Mouse (Mus musculus) adrenal gland, adult 2 months (tissue): ENCODE results near the gene Clec2h. TPM values are rescaled to one million over a fixed set of nuclear protein-coding genes. Genes with fewer than 3 reads are reported as not detected.
"Not testable (repeated sequence)": the region's sequence is repeated elsewhere in the genome, so short reads cannot be mapped to it uniquely, and the experiment has no call there.

Experiments
- DNase-seq: peaks from one replicate; pipeline ENCODE4 v3.0.0; 2021
- long read RNA-seq: library from polyadenylated mRNA; stranded (forward); transcript quantifications from one replicate; pipeline ENCODE4 v2.0.0, GENCODE M21; 2021
- polyA plus RNA-seq: library from polyadenylated mRNA; depleted of rRNA; stranded (reverse); fragments of >200 nt; gene quantifications from 2 replicates; pipeline ENCODE4 v1.2.3, GENCODE M21; 2012; rRNA removed
- total RNA-seq, 2 experiments: library from RNA; stranded (reverse); gene quantifications; 2 replicates each; pipeline ENCODE4 v1.2.3; 2021

The Clec2h gene
- total RNA-seq (under 1 TPM; 0.49 to 0.52 TPM), polyA plus RNA-seq (not detected in 2 replicates)
- long read RNA-seq, result 0 reads

DNA sequence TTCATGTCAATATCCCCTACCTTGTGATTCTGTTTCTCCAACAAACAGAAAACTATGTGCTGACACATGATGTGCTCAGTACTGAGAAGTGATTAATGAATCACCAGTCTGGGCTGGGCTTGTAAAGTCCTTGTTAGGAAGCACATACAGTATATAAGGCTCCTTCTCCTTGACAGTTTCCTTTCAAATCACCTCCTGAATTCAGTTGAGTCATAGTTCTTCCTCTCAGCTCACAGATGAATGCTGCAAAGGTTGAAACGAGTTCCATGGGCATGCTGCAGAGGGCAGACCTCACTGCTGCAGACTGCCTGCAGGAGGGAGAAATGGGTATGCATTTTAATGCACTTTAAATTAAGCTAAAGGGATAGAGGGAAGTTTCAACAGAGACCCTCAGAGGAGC is at the start of gene Clec2h:
Gene Clec2h (plus strand): TSS at position 180 of the 400 bp plus-strand sequence.
- DNase-seq, result peak; percentile 6

DNA sequence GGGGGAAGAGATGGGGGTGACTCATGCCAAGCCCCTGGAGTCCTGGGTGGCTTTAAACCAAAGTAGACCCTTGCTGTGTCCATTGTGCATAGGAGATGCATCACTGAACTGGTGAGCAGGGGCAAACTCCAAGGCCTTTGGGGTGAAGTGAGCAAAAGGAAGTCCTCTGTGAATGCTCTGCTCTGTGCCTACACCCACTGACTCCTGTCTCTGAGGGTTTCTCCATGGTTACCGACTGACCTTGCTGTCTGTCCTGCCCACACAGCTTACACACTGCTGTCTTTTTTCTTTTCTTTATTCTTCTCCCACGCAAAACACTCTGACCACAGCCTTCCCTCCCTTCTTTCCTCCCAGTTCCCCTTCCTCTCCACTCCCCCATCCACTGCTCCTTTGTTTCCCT is 39.5 kb upstream of the Clec2h start:
- DNase-seq, result no peak

DNA sequence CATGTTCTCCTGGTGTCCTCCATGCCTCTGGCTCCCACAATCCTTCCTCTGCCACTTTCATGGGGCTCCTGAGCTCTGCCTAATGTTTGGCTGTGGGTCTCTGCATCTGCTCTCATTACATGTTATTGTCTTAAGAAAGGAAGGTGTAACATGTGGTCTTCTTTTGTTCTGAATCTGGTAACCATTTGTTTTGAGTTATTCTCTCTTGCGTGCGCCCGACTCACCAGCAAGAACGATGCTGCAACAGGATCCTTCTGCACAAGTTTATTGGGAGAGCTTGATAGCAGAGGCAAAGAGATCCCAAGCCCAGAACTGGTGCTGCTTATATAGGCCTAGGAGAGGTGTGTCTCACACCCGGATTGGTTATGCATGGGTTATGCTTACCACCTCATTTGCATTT is 38.8 kb upstream of the Clec2h start, which contains the start of gene Klrb1a:
Gene Klrb1a (minus strand): TSS at position 101 of the 400 bp plus-strand sequence.
- not testable (repeated sequence) for DNase-seq

DNA sequence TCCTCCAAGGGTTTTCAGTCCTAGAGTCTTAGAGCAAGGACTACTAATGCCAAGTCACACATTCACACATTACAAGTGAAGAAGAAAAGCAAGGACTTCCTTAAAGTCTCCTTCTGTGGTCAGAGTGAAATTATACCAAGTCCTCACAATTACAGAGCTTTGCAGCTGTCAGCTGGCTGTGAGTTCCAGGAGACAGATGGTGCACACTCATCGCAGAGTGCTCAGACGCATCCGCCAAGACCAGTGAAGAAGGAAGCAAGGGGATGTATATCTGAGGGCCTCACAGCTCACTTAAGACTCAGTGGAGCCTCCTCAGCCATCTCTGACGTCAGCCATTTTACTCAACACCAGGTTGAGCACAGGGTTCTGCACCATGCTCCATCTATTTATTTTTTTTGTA is 37.8 kb upstream of the Clec2h start:
- DNase-seq, result no peak

DNA sequence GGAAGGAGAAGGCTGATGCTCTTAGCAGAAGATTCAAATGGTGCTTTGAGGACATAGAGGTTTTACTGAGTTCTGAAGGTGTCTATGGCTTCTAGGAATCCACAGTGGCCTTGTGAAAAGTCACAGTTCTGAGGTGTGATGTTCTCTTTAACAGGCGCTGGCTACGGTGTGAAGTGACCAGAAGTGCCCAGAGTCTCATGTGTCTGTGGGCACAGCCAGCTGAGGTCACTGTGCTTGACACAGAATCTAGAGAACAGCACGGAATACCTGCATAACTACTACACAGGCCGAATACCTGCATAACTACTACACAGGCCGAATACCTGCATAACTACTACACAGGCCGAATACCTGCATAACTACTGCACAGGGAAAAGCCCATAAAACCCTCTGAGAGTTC is 36.9 kb upstream of the Clec2h start:
- DNase-seq, result not testable (repeated sequence)

DNA sequence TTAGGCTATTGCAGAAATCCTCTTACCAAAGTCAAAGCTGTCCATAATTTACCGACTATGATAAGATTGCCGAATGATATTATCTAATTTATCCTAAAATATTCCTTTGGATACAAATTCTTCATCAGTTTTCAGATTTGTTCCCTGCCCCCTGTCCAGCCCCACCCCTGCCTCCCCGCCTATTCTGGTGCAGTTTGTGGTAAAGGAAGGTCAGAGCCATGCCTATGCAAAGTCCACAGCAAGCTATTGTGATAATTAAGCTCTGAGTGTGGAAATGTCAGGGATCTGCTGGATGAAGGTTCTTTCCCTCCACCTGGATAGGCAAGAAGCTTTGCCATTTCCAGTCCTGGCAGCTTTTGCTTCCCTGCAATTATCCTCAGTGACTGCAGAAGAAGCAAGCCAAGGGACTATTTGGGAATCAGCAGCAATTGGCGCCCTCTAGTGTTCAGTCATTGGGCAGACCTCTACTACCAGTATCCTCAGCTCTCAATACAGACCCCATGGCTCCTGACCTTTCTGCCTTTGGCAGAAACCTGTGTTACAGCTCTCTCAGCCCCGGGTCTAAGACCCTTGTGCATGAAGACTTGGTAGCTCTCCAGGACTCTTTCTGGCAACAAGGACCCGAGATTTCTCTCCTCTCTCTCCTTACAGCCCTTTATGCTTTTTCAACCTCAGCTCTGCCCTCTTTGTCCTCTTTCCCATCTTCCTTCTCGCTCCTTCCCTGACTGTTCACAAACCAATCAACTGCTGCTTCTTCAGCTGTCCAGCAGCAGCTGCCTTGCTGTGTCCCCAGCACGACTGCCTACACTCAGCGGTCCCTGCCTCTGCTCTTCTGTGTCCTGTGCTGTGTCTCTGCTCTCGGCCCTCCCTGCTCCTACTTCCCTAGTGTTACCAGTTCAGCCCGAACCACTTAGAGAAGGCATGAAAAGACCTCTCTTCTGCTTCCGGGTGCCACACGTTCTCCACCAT is 32.1 kb upstream of the Clec2h start:
- peak; percentile 33 for DNase-seq

DNA sequence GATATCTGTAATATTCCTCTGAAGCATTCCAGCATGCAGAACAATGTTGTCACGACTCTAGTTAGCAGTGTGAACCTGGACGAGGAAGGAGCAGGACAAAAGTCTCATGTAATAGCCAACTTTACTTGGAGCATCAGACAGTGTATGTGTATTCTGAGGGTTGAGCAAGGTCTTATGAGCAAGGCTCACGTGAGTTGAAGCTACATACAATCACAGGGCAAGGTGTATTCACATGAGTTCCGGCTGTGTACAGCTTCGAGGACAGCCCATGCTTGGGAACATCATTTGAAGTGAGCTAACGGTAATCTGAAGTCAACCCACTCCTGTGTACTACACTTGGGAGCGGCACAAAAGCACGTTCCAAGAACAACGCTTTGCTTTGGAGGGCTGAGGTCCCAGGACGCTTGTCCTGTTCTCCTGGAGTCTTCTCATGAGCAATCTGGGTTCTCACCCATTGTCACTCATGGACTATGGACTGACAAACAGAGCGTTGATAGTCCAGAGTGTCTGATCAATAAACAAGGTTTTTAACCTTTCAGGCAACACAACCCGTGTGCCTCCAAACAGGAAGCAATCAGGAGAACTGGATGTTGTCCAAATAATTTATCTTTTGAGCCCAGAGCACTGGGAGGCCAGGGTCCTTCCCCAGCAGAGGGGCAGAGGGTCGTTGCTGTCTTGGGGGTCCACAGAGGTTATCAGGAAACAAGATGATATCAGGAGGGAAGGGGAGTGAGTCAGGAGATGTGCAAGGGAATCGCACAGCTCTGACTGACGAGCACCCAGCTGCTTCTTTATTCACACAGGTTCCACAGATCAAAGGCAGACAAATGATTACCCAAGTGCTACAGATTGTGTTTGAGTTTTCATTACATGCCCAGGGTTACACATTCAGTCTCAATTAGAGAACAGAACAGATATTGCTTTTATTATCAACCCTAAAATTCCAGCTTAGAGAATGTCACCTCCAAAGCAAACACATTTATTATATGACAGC is 31.0 kb upstream of the Clec2h start:
- DNase-seq, result not testable (repeated sequence)

DNA sequence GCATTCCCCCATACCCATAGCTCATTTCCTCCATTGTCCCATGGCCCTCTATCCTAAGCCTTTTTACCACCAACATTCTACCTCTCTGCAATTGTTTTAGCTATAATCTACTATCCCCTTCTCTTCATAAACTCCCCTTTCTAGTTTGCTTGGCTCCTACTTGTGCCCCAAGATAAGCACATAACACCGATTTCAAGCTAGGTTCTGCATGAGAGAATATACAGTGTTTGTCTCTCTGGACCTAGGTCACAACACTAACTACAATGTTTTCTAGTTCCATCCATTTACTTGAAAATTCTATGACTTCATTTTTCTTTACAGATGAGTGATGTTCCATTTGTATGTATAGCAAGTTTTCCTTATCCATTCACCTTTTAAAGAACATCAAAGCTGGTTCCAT is 21.5 kb upstream of the Clec2h start:
- no peak for DNase-seq

DNA sequence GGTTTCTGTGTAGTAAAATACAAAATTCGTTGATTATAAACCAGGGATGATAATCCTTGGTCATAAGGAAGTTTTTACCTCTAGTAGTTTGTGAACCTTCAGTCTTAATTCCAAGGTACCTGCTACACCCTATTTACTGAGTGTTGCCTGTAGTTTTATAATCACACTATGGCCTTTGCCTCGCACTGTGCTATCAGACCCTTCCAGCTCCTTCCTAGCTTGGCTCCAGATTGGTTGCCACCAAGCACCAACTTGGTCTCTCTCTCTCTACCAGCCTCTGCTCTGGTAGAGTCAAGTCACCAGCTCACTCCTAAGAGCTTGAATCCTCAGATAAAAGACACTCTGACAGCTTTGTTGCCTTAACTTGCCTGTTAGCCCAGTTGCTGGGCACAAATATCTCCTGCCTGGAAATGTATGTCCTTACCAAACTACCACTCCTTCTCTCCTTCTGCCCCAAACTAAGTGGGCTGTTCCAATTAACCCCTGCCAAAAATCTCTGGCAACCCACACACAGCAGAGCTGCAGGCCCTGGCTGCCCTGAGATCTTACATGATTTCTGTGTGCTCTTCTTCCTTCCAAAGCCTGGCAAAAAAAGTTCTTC is 21.0 kb upstream of the Clec2h start:
- DNase-seq, result no peak

DNA sequence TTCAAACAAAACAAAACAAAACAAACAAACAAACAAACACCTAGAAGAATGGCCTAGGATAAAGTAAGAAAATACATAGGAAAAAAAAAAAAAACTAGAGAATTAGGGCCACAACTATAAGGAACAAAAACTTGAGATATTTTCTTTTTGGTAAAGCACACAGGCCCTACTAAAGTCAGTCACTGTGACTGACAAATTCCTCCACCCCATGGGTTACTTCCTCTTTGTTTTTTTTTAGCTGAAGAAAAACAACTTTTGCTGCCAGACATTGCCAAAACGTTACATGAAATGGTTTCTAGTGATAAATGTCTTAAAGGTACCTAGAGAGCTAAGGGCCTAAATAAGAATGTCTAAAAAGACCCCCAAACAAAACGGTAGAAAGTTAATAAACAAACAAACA is 18.2 kb upstream of the Clec2h start:
- no peak for DNase-seq

DNA sequence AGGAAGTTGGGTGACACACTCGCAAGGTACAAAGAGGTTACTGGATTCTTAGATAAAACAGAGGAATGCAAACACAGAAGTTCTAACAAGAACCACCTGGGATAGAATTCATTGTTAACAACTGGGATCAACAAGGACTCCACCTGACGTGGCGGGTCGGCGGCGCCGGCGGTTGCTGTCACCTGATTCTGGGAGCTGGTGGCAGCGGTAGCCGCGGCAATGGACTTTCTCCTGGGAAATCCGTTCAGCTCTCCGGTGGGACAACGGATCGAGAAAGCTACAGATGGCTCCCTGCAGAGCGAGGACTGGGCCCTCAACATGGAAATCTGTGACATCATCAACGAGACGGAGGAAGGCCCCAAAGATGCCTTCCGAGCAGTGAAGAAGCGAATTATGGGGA is 17.5 kb upstream of the Clec2h start:
- DNase-seq, result not testable (repeated sequence)

DNA sequence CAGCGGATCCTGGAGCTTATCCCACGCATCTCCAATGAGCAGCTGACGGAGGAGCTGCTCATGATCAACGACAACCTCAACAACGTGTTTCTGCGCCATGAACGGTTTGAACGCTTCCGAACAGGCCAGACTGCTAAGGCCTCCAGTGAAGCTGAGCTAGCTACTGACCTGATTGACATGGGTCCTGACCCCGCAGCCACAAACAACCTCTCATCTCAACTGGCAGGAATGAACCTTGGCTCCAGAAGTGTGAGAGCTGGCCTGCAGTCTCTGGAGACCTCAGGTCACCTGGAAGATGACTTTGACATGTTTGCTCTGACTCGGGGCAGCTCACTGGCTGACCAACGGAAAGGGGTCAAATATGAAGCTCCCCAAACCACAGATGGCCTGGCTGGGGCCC is 16.5 kb upstream of the Clec2h start:
- DNase-seq, result not testable (repeated sequence)

DNA sequence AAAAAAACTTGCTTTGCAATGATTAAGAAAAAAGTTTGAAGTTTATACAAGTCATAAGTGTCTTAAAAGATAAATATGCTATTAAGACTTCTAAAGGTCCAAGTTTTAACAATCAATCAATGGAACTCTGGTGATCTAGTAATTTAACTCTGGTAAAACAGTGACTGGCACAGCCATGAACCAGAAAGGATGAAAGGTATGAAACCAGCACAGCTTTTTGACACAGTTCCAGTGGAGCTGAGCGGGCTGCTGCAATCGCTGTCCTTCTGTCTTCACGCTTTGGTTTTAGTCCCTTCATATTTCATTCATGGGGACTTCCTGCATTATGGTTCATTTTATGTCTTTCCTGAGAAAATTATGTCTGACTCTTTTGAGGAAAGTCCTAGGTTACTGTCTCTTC is 12.5 kb upstream of the Clec2h start:
- DNase-seq, result no peak

DNA sequence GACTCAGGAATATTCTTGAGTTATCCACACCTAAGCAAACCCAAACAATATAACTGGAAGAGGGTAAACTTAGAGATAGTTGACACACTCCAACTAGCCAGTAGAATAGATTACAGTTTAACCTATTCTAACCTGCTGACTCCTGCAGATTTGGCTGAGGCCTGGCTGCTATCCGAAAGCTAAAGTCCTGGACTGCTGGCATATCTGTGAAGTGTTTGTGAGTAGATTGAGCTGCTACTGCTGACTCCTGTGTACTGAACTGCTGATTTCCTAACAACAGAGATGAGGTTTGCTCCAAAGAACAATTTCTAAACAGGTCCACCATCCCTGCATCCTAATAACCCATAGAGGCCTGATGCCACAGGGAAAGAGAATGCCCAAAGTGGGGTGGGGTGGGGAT is 12.0 kb upstream of the Clec2h start:
- peak; percentile 5 for DNase-seq

DNA sequence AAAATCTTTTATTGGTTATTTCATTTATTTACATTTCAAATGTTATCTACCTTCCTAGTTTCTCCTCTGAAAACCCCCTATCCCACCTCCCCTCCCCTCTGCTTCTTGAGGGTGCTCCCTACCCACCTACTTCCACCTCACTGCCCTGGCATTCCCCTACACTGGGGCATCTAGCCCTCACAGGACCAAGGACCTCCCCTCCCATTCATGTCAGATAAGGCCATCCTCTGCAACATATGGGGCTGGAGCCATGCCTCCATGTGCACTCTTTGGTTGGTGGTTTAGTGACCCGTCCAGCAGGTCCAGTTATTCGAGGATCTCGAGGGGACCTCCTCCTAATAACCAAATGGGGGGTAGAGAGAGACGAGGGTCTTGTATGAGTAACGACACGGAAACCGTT is 11.4 kb upstream of the Clec2h start:
- not testable (repeated sequence) for DNase-seq

DNA sequence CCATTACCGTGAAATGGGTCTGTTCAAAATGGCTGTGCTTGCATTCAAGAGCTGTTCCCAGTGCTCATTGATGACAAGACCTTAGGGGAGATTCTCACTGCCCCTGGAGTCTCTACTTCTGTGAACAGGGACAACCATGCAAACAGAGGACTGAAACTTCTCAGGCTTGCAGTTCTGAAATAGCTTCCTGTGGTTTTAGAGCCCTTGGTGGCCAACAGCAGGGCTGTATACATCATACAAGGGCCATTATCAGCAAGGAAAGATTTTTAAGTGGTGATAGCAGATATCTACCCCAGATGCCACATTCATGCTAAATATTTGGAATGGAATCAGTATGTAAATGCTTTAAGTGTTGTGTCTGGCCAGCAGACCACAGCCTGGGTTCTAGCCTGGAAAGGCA is 9.2 kb upstream of the Clec2h start:
- DNase-seq, result no peak

DNA sequence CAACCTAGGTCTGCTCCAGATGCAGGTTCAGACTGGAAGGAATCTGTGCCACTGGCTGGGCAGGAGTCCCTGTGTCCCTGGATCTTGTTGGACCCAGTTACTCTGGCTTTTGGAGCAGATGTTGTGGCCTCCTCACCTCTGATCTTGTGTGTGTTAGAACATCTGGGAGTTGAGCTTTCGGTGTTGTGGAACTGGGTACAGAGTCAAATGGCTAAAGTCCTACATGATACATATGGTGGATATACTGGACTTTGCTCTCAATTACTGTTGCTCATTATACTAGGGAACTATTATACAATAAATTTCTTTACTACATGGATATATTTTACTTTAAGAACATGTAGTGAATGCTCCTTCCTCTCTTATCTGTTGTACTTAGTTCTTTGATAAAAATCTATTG is 936 bp upstream of the Clec2h start:
- DNase-seq, result no peak

DNA sequence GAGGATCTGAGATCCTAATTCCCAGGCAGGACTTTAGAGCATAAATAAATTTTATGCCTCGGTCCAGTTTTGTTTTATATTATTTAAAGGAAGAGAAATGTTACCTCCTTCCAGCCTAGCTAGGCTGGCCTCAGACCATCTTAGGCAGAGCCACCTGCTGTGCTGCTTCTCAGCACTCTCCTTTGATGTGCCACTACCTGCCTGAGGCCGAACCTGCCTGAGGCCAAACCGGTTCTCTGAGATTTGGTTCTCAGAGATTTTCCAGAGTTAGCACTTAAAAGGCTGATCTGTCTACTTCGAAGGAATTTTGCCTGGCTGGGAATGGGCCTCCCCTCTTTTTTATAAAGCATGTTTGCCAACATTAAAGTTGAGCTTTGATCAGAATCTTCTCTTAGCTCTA is 7.8 kb downstream of the Clec2h start:
- DNase-seq, result no peak

DNA sequence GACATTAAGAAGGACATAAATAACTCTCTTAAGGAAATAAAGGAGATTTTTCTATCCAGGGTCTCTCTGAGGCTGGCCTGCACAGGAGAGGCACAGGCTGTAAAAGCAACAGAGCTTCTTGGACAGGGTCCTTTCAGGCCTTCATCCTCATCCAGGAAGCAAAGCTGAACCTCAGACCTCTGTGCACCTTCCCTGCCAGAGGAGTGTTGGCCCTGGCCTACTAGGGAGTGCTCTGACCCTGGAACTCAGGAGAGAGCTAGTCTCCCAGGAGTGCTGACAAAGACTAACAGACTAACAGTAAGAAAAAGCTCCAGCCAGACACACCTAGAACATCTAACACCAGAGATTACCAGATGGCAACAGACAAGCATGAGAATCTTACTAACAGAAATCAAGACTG is 17.4 kb downstream of the Clec2h start:
- DNase-seq, result no peak

DNA sequence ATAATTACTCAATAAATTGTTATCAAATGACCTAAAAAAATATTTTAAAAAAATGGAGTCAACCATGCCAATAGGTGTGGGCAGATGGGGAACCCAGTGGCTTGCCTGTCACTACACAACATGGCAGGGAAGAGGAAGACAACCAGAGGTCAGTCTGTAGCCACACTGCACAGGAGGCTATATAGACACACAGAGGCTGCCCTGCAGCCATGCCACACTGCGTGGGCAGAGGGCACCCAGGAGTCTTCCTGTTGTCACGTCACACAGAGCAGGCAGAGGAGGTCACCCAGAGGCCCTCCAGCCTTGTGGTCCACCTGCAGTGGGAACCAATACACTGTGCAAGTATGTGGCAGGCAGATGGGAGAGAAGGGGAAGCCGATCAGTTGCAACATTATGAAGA is 39.5 kb downstream of the Clec2h start:
- DNase-seq, result no peak

DNA sequence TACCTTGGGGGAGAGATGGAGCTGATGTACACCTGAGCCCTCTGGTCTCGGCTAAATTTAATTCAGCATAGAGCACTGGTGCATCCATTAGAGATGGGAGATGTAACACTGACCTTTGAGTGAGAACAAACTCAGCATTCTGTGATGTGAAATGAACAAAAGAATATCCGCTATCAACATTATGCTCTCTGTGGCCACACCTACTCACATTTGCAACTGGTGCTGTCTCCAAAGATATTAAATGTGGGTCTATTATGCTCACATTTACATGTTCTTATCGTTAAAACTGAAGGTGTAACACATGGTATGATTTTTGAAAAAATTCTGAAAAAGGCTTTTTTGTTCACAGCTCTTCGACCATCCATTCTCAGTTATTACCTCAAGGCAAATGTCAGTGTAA is 60.8 kb downstream of the Clec2h start, which contains the start of gene Klrb1:
Gene Klrb1 (minus strand): TSS at position 101 of the 400 bp plus-strand sequence.
- DNase-seq, result no peak
